Mouse (Mus musculus): ENCODE results near the gene Map3k10.

DNA sequence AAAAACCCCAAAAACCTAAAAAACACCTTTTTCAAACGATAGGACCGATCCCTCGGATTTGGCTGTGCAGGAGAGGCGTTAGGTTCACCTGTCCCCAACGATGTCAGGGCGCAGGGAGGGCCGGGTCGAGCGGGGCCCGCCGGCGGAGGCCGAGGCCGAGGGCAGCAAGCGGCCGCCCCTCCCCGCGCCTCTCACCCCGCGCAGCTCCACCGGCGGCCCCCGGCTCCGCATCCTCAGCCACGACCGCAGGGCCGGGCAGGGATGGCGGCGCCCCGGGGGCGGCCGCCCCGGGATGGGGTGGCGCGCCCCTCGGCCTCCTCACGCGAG, 240 bp downstream of the Map3k10 start:
- TF ChIP-seq CTCF (IDR thresholded peaks at IDR 0.05; ENCODE audit: low read depth) = no peak
- TF ChIP-seq EP300 (optimal IDR thresholded peaks at IDR 0.05) = no peak

Measured in stomach, postnatal 0 days (tissue).